Mouse (Mus musculus): ENCODE data around the gene Ireb2.

GRCm38 (mm10) chr9:54915576-54915975, 52.0 kb downstream of the Ireb2 start:
- no peak for TF ChIP-seq CTCF (conservative IDR thresholded peaks at IDR 0.05; ENCODE audit: insufficient read depth, insufficient read length, low read depth, low read length)
- no peak for TF ChIP-seq POLR2A (IDR thresholded peaks at IDR 0.05; ENCODE audit: low read depth, low read length)
